Mouse (Mus musculus): ENCODE data around the gene Tbc1d14.
A peak's percentile ranks its signal among the peaks of the same experiment; 100 is the strongest.

The Tbc1d14 gene

DNA sequence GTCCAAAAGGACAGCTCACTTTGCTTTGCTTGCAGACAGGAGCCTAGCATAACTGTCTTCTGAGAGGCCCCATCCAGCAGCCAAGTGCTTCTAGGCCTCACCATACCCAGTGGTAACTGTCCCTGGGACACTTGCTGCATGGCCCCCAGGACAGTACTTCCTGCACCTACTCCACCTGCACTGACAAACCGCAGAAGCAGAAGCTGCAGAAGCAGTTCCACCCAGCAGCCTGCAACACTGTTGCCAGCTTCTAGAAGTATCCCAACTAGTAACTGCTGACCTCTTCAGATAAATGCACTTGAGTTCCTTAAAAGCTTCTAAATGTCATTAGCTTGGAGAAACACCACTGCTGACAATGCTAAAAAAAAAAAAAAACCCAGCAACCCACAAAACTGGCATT lies 78.0 kb downstream of the Tbc1d14 start:
- DNase-seq (ENCODE audit: low read depth, low spot score), result peak; percentile 15

DNA sequence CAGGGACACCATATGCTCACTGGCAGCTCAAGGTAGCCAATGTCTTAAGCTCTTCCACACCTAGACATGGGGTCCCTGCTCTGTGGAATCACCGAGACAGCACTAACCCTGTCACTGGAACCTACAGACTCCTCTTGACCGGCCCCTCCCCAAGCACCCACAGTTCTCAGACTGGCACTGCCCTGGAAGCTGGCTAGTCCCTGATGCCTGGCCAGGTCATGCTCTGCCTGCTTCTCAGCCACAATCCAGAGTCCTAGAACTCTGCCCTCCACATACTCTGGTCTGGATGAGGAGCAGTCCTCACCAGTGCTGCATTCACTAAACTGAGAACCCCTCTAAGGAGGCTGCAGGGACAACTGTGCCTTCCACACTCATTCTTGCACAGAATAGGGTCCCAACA lies 82.1 kb downstream of the Tbc1d14 start:
- no peak for DNase-seq (ENCODE audit: low read depth, low spot score)

DNA sequence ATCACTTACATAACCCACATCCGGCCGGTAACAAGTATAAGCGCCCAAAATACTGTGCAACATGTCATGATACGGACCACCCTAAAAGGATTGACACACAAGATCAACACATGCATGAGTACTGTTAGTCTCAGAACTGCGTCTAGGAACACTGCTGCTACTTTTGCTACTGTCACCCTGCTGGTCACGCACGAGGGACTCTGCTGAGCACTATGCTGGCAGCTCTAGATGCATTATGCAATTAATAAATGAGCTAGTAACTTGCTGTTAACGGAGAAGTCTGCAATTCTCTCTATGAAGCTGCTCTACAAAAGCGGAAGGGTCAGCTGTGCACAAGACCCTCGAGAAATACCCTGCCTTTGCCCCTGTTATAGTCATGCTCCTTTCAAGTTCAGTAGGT lies 84.7 kb downstream of the Tbc1d14 start:
- DNase-seq (ENCODE audit: low read depth, low spot score), result no peak

DNA sequence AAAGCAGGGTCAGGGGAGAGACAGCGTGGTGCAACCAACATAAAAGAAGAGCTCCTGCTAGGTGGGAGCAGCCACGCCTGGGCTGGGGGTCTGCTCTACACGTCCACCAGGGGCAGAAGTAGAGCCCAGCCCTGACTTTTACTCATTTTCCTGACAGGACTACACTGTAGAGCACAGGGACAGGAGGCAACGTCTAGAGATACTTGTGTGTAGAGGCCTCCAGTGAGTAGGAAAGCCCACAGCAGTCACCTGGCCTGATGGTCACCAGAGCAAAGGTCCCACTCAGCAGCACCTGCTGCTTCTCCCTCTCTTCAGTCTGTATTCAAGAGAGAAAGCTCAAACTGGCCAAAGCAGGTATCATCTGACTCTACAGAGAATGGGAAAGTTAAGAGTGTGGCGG lies 87.4 kb downstream of the Tbc1d14 start:
- DNase-seq (ENCODE audit: low read depth, low spot score), result no peak

DNA sequence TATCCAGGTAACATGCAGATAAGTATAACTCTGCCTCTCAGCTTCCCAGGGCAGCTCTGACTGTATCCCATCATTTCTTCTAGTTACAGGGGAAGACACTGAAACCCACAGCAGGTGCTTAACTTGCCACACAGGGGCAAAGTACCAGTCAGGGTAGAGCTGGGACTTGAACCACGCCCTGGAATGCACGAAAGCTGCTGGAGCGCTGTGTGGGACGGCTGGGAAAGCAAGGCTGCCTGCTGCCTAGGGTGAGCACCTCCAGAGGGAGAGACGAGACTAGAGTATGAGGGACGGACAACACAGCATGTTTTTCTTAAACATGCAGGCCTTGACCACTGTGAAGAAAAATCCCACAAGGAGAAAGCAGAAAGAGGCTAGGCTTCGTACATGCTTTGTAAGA lies 87.8 kb downstream of the Tbc1d14 start:
- DNase-seq (ENCODE audit: low read depth, low spot score), result no peak

DNA sequence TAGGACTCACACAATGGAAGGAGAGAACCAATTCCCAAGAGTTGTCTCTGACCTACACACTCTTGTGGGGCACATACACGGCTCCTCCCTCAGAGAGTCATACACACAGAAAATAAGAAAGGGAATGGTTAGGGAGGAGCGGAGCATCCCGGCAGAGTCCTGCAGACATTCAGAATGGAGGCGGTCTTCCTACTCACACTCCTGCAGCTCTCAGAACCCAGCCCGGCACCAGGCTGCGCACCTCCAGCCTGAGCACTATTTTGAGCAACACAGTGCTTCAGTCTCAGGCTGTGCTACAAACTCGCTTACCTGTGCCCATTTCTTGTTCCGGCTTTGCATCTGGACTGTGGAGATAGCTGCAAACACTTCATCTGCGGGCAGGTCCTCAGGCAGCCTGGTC lies 98.4 kb downstream of the Tbc1d14 start:
- DNase-seq (ENCODE audit: low read depth, low spot score), result no peak

DNA sequence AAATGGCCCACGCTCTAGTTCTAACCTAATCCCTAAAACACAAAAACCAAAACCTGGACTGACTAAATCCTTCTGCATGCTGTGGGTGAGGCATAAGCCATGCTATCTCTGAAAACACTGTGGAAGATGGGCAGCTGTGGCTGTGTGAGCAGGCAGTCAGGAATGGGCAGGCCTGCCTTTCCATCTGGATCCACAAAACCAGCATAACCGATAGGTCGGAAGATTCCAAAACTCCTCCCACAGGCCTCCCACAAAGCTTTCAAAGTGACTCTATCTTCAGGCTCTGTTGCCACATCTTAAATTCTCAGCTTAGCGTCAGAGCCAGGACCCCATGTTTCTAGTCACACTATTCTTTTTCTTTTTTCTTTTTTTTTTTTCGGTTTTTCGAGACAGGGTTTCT lies 99.2 kb downstream of the Tbc1d14 start:
- no peak for DNase-seq (ENCODE audit: low read depth, low spot score)

DNA sequence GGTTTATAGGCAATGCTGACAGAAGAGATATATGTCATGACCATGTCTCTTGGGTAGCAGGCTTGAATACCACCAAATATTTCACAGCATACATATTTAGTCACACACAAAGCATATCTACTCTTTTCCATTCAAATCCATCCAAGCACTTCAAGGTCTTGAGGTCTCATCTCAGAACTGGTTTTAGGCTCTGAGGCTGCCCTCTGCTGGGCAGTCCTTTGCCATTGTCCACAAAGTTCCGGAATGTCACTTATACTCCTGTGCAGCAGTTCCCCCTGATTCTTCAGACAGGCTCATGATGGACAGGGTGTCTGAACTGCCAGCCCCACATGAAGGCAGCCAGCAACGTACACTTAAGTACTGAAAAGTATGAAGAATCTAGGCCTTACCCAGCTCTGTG lies 103.9 kb downstream of the Tbc1d14 start:
- DNase-seq (ENCODE audit: low read depth, low spot score), result no peak

DNA sequence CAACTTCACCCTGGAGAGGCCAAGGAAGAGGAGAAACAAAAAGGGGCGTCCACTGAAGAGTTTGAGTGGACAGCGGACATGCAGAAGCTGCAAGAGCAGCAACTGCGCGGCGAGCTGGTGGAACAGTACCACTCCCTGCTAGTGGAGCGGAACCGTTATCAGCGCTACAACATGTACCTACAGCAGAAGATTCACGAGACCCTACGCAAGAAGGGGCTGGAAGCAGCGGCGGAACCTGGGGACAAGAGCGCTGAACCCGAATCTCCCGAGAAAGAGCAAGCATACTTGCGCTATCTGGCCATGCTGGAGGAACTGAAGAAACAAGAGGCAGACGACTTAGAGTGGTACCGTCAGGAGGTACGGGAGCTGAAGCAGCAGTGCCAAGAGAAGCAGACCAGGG lies 107.8 kb downstream of the Tbc1d14 start:
- DNase-seq (ENCODE audit: low read depth, low spot score), result no peak

DNA sequence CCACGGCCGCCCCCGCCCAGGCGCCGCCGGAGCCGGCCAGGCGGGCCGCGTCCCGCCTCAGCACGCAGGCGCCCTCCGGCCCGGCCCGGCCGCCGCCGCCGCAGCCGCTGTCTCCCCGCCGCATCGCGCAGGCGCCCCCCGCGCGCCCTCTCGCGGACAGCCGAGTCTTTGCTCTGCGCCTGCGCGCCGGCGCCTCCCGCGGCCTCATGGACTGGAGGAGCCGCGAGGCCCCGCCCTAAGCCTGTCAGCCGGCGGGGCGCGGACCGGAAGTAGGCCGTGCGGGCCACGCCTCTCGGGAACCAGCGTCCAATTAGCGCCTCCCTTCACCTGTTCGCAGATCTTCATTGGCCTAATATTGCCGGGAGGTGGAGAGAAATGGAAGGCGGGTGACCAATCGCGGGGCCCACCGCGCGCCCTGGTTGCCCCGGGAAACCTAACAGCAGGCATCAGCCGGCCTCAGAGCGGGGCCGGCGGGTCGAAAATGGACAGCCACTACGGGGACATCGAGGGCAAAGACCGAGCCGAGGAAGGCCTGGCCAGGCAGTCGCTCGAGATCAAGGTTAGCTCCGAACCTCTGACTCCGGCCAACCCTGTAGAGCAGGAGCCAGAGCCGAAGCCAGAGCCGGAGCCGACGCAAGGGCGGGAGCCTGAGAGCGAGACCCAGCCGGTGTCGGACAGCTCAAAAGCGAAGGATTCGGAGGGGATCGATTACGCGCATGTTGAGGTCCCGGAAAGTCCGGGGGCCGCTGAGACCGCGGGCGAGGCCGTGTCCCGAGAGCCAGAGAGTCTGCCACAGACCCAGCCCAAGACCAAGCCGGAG lies 108.7 kb downstream of the Tbc1d14 start, which contains the start of the genes Tada2b and Ccdc96:
TSS of gene Tada2b (minus strand) at position 115 of the 820 bp plus-strand sequence.
TSS of gene Ccdc96 (plus strand) at position 418 of the 820 bp plus-strand sequence.
- peak; percentile 99 for DNase-seq (ENCODE audit: low read depth, low spot score)

DNA sequence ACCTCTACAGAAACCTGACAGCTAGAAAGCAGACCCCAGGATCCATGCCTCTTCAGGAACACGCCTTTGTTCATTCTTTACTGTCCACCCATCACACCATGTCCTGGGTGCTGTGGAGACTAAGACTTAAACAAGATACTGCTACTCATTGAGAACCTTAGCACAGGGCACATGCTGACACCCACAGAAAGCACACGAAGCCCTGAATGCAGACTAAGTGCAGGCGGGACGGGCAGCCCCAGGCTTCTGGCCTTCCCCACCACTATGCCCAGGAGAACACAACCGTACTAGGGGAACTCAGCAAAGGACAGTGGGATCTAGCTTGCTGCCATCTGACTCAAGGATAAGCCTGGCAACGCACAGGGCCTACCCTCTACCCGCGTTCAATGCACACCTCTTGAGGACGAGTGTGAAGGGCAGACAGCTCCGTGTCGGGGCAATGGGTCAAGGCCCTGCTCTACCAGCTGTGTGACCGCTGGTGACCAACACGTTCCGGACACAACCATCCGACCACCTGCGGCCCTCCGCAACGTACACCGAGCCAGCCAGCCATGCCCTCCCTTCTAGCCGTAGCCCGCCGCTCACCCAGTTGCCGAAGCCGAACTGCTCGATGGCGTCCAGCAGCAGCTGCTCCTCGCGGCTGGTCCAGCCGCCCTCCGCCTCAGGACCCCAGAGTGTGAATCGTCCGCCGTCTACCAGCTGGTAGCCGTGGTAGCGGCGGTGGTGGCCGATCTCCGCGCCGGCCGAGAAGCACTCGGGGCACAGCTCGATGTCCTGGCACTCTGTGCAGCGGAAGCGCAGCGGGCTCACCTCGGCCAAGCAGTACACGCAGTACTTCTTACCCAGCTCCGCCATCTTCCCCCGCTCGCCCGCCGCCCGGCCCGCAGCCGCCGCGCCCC lies 109.6 kb downstream of the Tbc1d14 start:
- peak; percentile 45 for DNase-seq (ENCODE audit: low read depth, low spot score)

DNA sequence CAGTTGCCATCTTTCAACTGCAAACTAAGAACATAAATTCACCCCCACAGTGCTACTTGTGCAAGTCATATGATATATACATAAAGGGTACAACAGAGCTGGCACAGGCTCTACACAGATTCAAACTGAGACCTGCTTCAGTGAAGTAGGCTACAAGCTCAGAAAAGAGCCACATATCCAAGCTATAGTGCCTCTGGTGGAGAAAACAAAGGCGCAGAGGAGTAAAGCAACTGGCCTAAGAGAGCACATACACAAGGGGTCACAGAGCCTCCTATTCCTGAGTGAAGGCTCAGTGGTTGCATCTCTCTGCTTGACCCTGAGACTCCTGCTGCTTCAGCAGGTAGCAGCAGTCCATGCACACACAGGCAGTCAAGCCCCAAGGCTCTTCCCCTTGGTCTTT lies 112.0 kb downstream of the Tbc1d14 start:
- no peak for DNase-seq (ENCODE audit: low read depth, low spot score)

DNA sequence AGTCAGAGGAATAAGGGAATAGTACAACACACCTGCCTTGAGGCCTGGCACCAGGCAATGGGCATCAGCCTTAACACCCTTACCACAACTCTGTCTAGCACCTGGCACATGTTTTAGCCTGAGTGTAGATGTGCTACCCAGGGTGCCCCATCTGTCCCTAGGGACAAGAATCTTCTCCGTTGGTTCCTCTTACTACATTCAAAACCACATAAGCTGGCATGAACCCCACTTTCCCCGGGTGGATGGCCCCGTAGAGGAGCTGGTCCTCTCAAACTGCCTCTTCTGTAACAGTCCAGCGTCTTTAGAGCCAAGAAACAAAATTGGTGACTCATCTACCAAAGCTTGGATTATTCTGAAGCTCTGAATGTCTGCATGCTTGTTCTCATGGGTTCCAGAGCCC lies 112.7 kb downstream of the Tbc1d14 start:
- no peak for DNase-seq (ENCODE audit: low read depth, low spot score)

DNA sequence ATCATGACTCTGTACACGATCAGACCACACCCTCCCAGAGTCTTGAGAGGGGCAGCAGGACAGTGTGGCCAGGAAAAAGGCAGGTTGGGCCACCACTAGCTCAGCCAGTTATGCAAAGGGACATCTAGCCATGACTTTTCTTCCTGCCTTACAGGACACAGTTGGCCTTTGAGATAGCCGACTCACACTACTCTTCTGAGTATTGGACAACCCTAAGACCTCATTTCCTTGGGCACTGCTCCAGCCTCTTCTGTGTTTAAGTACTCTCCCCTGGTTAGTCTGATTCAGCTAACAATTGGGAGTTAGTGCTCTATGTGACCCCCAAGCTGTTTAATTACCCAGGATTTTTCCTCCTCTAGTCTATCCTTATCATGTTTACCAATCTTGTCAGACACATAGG lies 113.3 kb downstream of the Tbc1d14 start:
- DNase-seq (ENCODE audit: low read depth, low spot score), result no peak

DNA sequence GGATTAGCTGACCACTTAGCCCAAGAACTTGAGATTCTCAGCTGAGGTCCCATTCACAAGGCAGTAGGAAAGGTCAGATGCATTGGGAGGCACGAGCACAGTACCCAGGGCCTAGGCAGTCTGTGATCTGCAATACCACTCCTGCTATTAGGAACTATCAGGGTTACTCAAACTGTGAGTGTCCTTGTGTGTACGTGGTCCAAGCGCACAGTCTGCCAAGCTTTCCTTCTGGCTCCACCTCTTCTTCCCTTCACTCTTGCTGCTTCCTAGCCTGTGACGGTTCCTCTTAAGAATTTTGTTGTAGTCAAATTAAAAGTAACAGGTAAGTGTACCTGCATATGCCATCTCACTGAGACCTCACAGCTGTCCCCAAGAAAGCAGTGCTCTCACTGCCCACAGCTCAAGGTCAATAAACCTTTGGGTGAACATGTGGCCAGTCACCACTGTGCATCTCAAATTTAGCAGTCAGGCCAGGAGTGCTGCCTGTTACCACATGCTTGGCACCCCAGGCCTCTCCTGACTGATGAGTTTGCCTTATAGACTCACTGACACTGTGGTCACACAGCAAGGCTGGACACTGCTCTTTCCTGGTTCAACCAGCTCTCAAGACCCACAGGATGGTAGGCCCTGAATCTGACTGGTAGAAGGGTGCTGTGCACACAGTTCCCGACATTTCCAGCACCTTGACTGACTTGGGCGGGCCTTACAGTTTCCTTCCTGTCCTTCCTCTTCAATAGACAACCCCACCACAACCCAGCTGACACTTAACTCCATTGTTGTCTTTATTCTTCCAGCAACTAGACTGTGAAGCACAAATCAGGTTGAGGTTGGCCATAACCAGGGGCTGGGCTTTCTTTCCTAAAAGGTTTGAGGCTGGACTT lies 114.3 kb downstream of the Tbc1d14 start:
- peak; percentile 68 for DNase-seq (ENCODE audit: low read depth, low spot score)

DNA sequence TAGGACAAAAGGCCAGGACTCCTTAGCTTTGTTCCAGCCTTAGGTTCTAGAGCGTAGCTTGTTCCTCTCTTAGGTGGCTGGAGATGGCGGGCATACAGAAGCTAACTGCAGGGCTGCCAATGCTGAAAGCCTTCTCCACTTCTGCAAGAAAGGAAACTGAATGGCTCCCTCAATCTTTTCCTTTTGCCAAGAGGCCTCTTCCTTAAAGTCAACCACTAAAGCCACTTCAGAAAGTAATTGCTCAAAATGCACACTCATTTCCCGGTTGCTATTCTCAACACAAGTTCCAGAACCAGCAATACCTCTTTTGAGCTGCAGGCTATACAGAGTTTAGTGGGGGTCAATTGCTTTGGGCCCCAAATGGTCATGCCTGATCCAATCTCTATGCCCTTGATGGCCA lies 115.6 kb downstream of the Tbc1d14 start:
- DNase-seq (ENCODE audit: low read depth, low spot score), result no peak

DNA sequence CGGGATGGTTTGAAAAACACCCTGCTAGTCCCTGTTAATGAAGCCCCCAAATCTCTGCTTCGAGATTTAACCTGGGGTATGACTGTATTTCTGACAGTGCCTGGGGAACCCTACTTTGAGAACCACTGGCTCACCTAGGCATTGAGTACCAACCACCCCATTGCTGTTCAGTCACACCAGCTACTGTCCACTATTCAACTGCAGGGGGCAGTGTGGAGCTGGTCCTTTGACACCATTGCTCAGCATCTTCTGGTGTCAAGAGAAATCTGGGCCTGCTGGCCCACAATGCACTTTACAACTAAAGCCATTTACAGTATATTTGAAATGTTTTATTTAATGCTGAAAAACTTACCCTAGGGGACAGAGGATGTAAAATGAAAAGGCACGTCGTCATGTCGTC lies 118.8 kb downstream of the Tbc1d14 start:
- peak; percentile 47 for DNase-seq (ENCODE audit: low read depth, low spot score)

DNA sequence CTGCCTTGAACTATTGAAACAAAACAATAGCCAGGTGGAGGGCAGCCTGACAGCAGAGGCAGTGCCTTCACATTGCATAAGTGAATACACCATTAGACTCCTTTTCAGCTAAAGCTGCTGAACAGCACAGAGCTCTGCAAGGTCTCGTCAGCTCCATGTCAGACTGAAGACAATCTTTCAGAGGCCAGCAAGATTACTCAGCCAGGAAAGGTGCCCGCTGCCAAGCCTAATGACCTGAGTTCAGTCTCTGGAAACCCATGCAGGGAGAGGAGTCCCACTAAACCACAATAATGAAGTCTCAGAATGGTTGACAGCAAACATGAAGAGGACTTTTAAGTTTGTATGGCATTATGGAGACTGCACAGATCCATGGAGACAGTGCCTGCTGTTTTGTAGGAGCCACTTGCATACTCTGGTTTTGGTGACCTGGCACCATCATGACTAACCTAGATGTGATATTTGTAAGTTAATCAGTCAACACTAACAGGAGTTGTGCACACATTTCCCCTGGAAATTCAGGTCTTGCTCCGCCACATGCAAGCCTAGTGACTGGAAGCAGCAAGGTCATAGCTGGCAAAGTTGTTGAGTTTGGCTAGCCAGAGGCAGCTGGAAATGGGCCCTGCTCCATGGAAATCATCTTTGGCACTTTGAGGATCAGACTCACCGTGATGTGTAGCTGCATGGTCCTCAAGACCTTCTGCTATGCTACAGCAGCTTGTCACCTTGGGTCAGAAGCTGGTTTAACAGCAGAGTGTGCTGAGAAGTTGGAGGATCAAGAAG lies 120.0 kb downstream of the Tbc1d14 start:
- no peak for DNase-seq (ENCODE audit: low read depth, low spot score)

DNA sequence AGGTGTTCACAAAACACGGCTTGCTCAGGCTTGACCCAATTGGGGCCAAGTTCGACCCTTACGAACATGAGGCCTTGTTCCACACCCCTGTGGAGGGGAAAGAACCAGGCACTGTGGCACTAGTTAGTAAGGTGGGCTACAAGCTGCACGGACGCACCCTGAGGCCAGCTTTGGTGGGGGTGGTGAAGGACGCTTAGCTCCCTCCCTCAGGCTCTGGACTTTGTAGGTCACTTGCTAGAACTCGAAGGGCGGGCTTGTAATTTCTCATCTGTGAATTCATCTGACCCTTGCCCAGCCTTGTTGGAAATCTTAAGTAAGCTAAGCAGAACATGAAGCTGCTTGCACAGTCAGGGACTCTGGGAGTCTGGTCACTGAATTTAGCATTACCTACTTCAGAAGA lies 121.9 kb downstream of the Tbc1d14 start:
- no peak for DNase-seq (ENCODE audit: low read depth, low spot score)

DNA sequence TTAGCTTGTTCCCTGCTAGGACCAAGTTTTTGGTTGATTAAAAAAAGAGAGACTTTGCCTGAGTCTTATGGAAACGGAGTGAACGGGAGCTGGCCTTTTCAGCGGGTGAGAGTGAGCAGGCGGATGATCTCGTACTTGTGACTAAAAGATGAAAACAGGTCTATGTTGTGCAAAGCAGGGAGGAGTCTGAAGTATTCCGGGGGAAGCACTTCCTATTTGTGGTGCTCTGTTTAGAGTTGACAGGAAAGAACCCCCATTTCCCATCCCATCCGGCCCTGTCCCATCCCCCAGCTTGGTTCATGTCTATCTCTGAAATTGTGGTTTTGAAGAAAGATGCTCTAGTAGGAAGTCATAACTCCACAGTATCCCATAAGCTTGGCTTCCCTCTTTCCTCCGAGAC lies 127.2 kb downstream of the Tbc1d14 start:
- no peak for DNase-seq (ENCODE audit: low read depth, low spot score)

Data from skeletal muscle tissue, adult 2 months (tissue).